Mouse (Mus musculus) heart, embryonic 11.5 days (tissue): Measurements from ENCODE around the gene Nkpd1. TPM values are rescaled to one million over a fixed set of nuclear protein-coding genes. Genes with fewer than 3 reads are reported as not detected.
A peak's percentile ranks its signal among the peaks of the same experiment; 100 is the strongest.

ENCODE experiments used
- ATAC-seq: fragments of 200-750 bp; cut with Nextera tagmentation; replicated peaks from 2 replicates; pipeline ENCODE4 v1.8.0; 2017; ENCODE audit warnings: moderate library complexity; ENCODE audit not compliant: insufficient number of reproducible peaks, low FRiP score, low TSS enrichment
- H3K27ac ChIP-seq: fragments of 300-500 bp; sonication (generic); 2 replicates; pipeline ENCODE4 v1.5.1; 2014; ENCODE audit warnings: mild to moderate bottlenecking, low read depth, low read length
- H3K27me3 ChIP-seq: fragments of 300-500 bp; sonication (generic); 2 replicates; pipeline ENCODE4 v1.6.1; 2014; ENCODE audit warnings: mild to moderate bottlenecking, low read length, mixed read lengths; ENCODE audit not compliant: control insufficient read depth, insufficient read depth
- H3K36me3 ChIP-seq: fragments of 300-500 bp; sonication (generic); 2 replicates; pipeline ENCODE4 v1.6.1; 2014; ENCODE audit warnings: mild to moderate bottlenecking, low read length, moderate library complexity, mixed read lengths; ENCODE audit not compliant: control insufficient read depth, insufficient read depth
- H3K4me1 ChIP-seq: fragments of 300-500 bp; sonication (generic); 2 replicates; pipeline ENCODE4 v1.6.1; 2014; ENCODE audit warnings: low read length; ENCODE audit not compliant: control insufficient read depth, insufficient read depth
- H3K4me2 ChIP-seq: fragments of 300-500 bp; sonication (generic); 2 replicates; pipeline ENCODE4 v1.6.1; 2014; ENCODE audit warnings: mild to moderate bottlenecking, moderate library complexity
- H3K4me3 ChIP-seq: fragments of 300-500 bp; sonication (generic); 2 replicates; pipeline ENCODE4 v1.5.1; 2014; ENCODE audit warnings: low read depth, low read length
- H3K9ac ChIP-seq: fragments of 300-500 bp; sonication (generic); 2 replicates; pipeline ENCODE4 v1.6.1; 2014; ENCODE audit warnings: mild to moderate bottlenecking, low read depth, low read length, moderate library complexity
- H3K9me3 ChIP-seq: fragments of 300-500 bp; sonication (generic); replicated peaks from 2 replicates; pipeline ENCODE4 v1.6.1; 2016; ENCODE audit warnings: low read length; ENCODE audit not compliant: control insufficient read depth
- WGBS: fragments of 180-500 bp; shearing (Covaris S2); extraction: QIAGEN DNeasy Blood & Tissue Kit; methylation state at CpG from one replicate; pipeline ENCODE4 v1.1.7; 2014; ENCODE audit not compliant: insufficient replicate concordance; 5-methylcytosine and 5-hydroxymethylcytosine counted together
- polyA plus RNA-seq: library from polyadenylated mRNA; unstranded; fragments of >200 nt; fragmentation: Nextera tagmentation; extraction: Ambion mirVana; gene quantifications from 2 replicates; pipeline ENCODE4 v1.2.1, GENCODE M21; 2014

The Nkpd1 gene
- polyA plus RNA-seq, 1 experiment from 2014 or later: not detected

- WGBS: 60% methylated on average over 4 of the region's 4 CpGs
- no peak overlapping the region for H3K4me3 ChIP-seq
- no peak for ATAC-seq
- H3K27ac ChIP-seq: no peak overlapping the region
- no peaks in the 10 kb centered on the region for H3K36me3 ChIP-seq
- H3K9me3 ChIP-seq: no peaks in the 10 kb centered on the region
- no peaks in the 10 kb centered on the region for H3K4me1 ChIP-seq
- no peak overlapping the region for H3K4me2 ChIP-seq
- no peak overlapping the region for H3K9ac ChIP-seq
- peaks cover 3% of the 10 kb centered on the region; the same call in 1 of the 2 replicates for H3K27me3 ChIP-seq
Observed at GRCm38 (mm10) chr7:19498326-19498725, 19.3 kb upstream of the Nkpd1 start.

- no peak for ATAC-seq
- H3K4me3 ChIP-seq: no peak overlapping the region
- no peaks in the 10 kb centered on the region for H3K4me1 ChIP-seq
- no peaks in the 10 kb centered on the region for H3K27me3 ChIP-seq
- no peak overlapping the region for H3K4me2 ChIP-seq
- H3K9ac ChIP-seq: no peak overlapping the region
- 64% methylated on average over 12 of the region's 12 CpGs for WGBS
- H3K36me3 ChIP-seq: no peaks in the 10 kb centered on the region
- H3K9me3 ChIP-seq: no peaks in the 10 kb centered on the region
- H3K27ac ChIP-seq: no peak overlapping the region
Observed at GRCm38 (mm10) chr7:19500420-19501363, 16.9 kb upstream of the Nkpd1 start.

- Histone ChIP-seq H3K9me3 (no peaks in the 10 kb centered on the region), H3K4me1 (no peaks in the 10 kb centered on the region), H3K27me3 (no peaks in the 10 kb centered on the region), H3K9ac (no peak overlapping the region), H3K36me3 (no peaks in the 10 kb centered on the region), H3K4me3 (no peak overlapping the region), H3K4me2 (no peak overlapping the region), H3K27ac (no peak overlapping the region)
- 78% methylated on average over 4 of the region's 4 CpGs for WGBS
- no peak for ATAC-seq
Observed at GRCm38 (mm10) chr7:19501658-19502057, 16.0 kb upstream of the Nkpd1 start.

- Histone ChIP-seq H3K9me3 (no peaks in the 10 kb centered on the region), H3K27ac (no peak overlapping the region), H3K9ac (no peak overlapping the region), H3K4me3 (no peak overlapping the region), H3K4me2 (no peak overlapping the region), H3K36me3 (no peaks in the 10 kb centered on the region), H3K27me3 (no peaks in the 10 kb centered on the region), H3K4me1 (no peaks in the 10 kb centered on the region; the same call in 1 of the 2 replicates)
- 33% methylated on average over 5 of the region's 5 CpGs for WGBS
- no peak for ATAC-seq
Observed at GRCm38 (mm10) chr7:19503481-19504068, 14.1 kb upstream of the Nkpd1 start.

- WGBS: 36% methylated on average over 6 of the region's 6 CpGs
- H3K4me3 ChIP-seq: no peak overlapping the region
Observed at GRCm38 (mm10) chr7:19506326-19506725, 11.3 kb upstream of the Nkpd1 start.

GRCm38 (mm10) chr7:19506969-19507611, 10.5 kb upstream of the Nkpd1 start:
- Histone ChIP-seq H3K27me3 (no peaks in the 10 kb centered on the region), H3K27ac (0 out of 2 replicates have a peak overlapping the region, but pooled peaks have one; percentile 6), H3K4me1 (peaks cover 7% of the 10 kb centered on the region; the same call in 1 of the 2 replicates), H3K9me3 (no peaks in the 10 kb centered on the region), H3K9ac (peak overlapping the region; percentile 94), H3K36me3 (0 out of 2 replicates have a peak, but pooled peaks cover 3% of the 10 kb centered on the region), H3K4me2 (peak overlapping the region; percentile 99), H3K4me3 (peak overlapping the region; percentile 83)
- ATAC-seq: 0 out of 2 replicates have a peak, but pooled peaks have one; percentile 3
- WGBS: under 1% methylated on average over 71 of the region's 71 CpGs

More at GRCm38 (mm10) chr7:19506326-19506725, 11.3 kb upstream of the Nkpd1 start:
- peaks cover 7% of the 10 kb centered on the region; the same call in 1 of the 2 replicates for H3K4me1 ChIP-seq
- H3K9me3 ChIP-seq: no peaks in the 10 kb centered on the region
- no peak overlapping the region for H3K9ac ChIP-seq
- H3K4me2 ChIP-seq: peak overlapping the region; percentile 99
- 0 out of 2 replicates have a peak, but pooled peaks cover 2% of the 10 kb centered on the region for H3K36me3 ChIP-seq
- ATAC-seq: no peak
- no peak overlapping the region for H3K27ac ChIP-seq
- H3K27me3 ChIP-seq: no peaks in the 10 kb centered on the region

- Histone ChIP-seq H3K27me3 (no peaks in the 10 kb centered on the region), H3K4me3 (peak overlapping the region; percentile 83), H3K9me3 (no peaks in the 10 kb centered on the region), H3K4me1 (peaks cover 7% of the 10 kb centered on the region; the same call in 1 of the 2 replicates), H3K9ac (peak overlapping the region; percentile 94), H3K27ac (peak overlapping the region; percentile 6; the same call in 1 of the 2 replicates), H3K4me2 (peak overlapping the region; percentile 99), H3K36me3 (0 out of 2 replicates have a peak, but pooled peaks cover 3% of the 10 kb centered on the region)
- WGBS: 4% methylated on average over 18 of the region's 18 CpGs
- no peak for ATAC-seq
Observed at GRCm38 (mm10) chr7:19507612-19507981, 10.0 kb upstream of the Nkpd1 start.
